Mouse (Mus musculus): ENCODE measurements around the gene Itga6. TPM values are rescaled to one million over a fixed set of nuclear protein-coding genes. Genes with fewer than 3 reads are reported as not detected.

Gene Itga6
- total and polyA plus RNA-seq, 2 experiments from 2014 or later, result 33.8 to 69.2 TPM

DNA sequence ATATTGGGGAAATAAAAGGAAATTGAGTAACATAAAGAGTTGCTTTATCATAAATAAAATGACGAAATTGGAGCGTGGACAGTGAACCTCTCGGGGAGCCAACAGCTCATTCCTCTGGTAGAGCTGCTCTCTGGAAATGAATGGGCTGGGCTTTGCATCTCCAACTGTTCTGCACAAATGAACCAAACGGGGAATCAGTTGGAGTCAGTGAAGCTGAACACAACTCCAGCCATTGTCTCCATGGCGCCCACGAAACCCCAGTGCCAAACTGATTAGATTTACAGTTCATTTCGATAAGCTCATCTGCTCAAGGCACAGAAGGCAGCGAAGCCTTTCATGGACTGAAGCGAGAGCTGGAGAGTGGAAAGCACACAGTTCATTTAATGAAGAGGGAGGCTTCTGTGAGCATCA, 29.8 kb downstream of the Itga6 start:
- H3K27ac ChIP-seq (ENCODE audit: low read depth), result no peak overlapping the region
- H3K4me2 ChIP-seq (ENCODE audit: low read depth, low read length), result no peak overlapping the region
- no peak for TF ChIP-seq EP300 (IDR thresholded peaks at IDR 0.05; ENCODE audit: low read depth)
- TF ChIP-seq CTCF (IDR thresholded peaks at IDR 0.05; ENCODE audit: low read depth), result no peak
- H3K4me3 ChIP-seq (ENCODE audit: low read depth, low read length), result no peak overlapping the region
- no peaks in the 10 kb centered on the region for H3K27me3 ChIP-seq (ENCODE audit: control insufficient read depth, insufficient read depth, low read length)
- no peak overlapping the region for H3K9ac ChIP-seq (replicated peaks; ENCODE audit: low read depth, low read length)
- 0 out of 2 replicates have a peak, but pooled peaks cover 7% of the 10 kb centered on the region for H3K4me1 ChIP-seq (ENCODE audit: control insufficient read depth, insufficient read depth)
- H3K36me3 ChIP-seq (replicated peaks; ENCODE audit: control insufficient read depth, insufficient read depth, low read length), result no peaks in the 10 kb centered on the region
- WGBS, result 64% methylated on average over 9 of the region's 9 CpGs
- H3K9me3 ChIP-seq (replicated peaks; ENCODE audit: control insufficient read depth, low read length), result no peaks in the 10 kb centered on the region
- no peak for ATAC-seq (ENCODE audit: insufficient read depth, low read depth)
- no peak for DNase-seq (ENCODE audit: low spot score)

DNA sequence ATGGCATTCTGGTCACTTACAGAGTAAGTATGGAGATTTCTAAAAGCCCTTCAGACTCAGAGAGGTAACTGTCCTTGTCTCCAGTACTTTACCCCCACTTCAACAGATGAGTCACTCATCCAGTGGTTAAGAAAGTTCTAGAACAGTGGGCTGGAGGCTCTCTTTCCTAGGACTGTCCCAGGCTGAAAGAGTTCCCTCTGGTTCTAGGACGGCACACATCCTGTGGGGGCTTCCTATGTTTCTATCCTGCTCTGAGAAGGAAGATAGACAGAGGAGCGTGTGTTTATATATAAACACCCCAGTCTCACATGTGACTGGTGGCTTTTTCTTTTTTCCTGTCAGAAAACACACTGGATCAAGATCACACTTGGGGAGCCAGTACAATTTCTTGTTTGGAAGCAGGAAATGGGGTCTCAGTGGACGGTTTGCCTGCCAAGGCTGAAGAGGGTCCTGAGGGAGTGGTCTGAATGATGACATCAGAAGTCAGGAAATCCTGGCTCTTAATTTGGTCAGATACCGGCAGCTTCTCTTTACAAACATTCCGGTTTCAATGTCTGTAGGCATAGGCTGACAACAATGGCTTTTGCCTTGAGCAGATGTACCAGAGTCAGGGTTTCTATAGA, 34.0 kb downstream of the Itga6 start:
- TF ChIP-seq EP300 (IDR thresholded peaks at IDR 0.05; ENCODE audit: low read depth) (0 out of 2 replicates have a peak, but pooled peaks have one; percentile 24), CTCF (IDR thresholded peaks at IDR 0.05; ENCODE audit: low read depth) (no peak)
- no peak overlapping the region for H3K9ac ChIP-seq (replicated peaks; ENCODE audit: low read depth, low read length)
- peak overlapping the region; percentile 70 for H3K27ac ChIP-seq (ENCODE audit: low read depth)
- no peaks in the 10 kb centered on the region for H3K9me3 ChIP-seq (replicated peaks; ENCODE audit: control insufficient read depth, low read length)
- 0 out of 2 replicates have a peak, but pooled peaks cover 6% of the 10 kb centered on the region for H3K4me1 ChIP-seq (ENCODE audit: control insufficient read depth, insufficient read depth)
- DNase-seq (ENCODE audit: low spot score), result peak; percentile 49
- H3K27me3 ChIP-seq (ENCODE audit: control insufficient read depth, insufficient read depth, low read length), result no peaks in the 10 kb centered on the region
- no peak overlapping the region for H3K4me3 ChIP-seq (ENCODE audit: low read depth, low read length)
- WGBS, result 49% methylated on average over 5 of the region's 5 CpGs
- no peaks in the 10 kb centered on the region for H3K36me3 ChIP-seq (replicated peaks; ENCODE audit: control insufficient read depth, insufficient read depth, low read length)
- ATAC-seq (ENCODE audit: insufficient read depth, low read depth), result peak; percentile 68
- no peak overlapping the region for H3K4me2 ChIP-seq (ENCODE audit: low read depth, low read length)

DNA sequence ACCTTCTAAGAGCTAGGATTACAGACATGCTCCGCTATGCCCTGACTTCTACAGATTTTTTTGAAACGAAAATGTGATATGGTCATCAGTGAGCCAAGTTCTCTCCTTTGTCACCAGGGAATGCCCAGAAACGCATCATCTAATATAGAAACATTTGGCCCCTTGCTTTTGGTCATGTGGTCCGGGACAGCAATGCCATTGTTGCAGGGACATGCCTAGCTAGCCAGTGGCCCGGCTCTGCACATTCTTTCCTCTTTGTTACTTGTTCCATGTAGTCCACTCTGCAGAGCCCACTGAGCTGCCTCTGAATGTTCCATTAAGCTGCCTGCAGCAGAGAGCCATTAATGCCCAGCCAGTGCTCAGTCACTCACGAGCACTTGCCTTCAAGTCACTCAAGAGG, 34.6 kb downstream of the Itga6 start:
- ATAC-seq (ENCODE audit: insufficient read depth, low read depth) (no peak), DNase-seq (ENCODE audit: low spot score) (no peak)
- TF ChIP-seq EP300 (IDR thresholded peaks at IDR 0.05; ENCODE audit: low read depth), result no peak
- TF ChIP-seq CTCF (IDR thresholded peaks at IDR 0.05; ENCODE audit: low read depth), result no peak
- Histone ChIP-seq H3K4me2 (ENCODE audit: low read depth, low read length) (no peak overlapping the region), H3K27me3 (ENCODE audit: control insufficient read depth, insufficient read depth, low read length) (no peaks in the 10 kb centered on the region), H3K9me3 (replicated peaks; ENCODE audit: control insufficient read depth, low read length) (no peaks in the 10 kb centered on the region), H3K4me1 (ENCODE audit: control insufficient read depth, insufficient read depth) (0 out of 2 replicates have a peak, but pooled peaks cover 6% of the 10 kb centered on the region), H3K9ac (replicated peaks; ENCODE audit: low read depth, low read length) (no peak overlapping the region), H3K4me3 (ENCODE audit: low read depth, low read length) (no peak overlapping the region), H3K27ac (ENCODE audit: low read depth) (peak overlapping the region; percentile 34; the same call in 1 of the 2 replicates), H3K36me3 (replicated peaks; ENCODE audit: control insufficient read depth, insufficient read depth, low read length) (no peaks in the 10 kb centered on the region)
- WGBS, result 58% methylated on average over 6 of the region's 6 CpGs

DNA sequence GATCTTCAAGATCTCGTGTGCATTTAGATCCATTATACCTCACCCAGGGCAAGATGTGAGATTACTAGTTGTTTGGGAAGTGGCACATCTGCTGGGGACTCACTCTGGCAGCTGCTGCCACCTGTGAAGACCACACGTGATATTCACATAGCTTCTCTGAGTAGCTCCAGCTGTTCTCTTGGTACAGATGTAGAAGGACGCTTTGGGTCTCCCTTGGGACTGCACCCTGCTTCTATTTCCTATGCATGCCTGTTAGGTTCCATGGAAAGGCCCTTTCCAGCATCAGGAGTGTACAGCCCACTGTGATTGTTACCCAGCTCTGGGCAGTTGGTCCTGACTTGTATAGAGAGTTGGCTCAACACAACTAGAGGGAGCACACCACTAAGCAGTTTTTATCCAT, 39.8 kb downstream of the Itga6 start:
- no peak for TF ChIP-seq CTCF (IDR thresholded peaks at IDR 0.05; ENCODE audit: low read depth)
- TF ChIP-seq EP300 (IDR thresholded peaks at IDR 0.05; ENCODE audit: low read depth), result no peak
- DNase-seq (ENCODE audit: low spot score) (no peak), ATAC-seq (ENCODE audit: insufficient read depth, low read depth) (no peak)
- Histone ChIP-seq H3K4me2 (ENCODE audit: low read depth, low read length) (no peak overlapping the region), H3K9ac (replicated peaks; ENCODE audit: low read depth, low read length) (no peak overlapping the region), H3K27me3 (ENCODE audit: control insufficient read depth, insufficient read depth, low read length) (no peaks in the 10 kb centered on the region), H3K9me3 (replicated peaks; ENCODE audit: control insufficient read depth, low read length) (no peaks in the 10 kb centered on the region), H3K36me3 (replicated peaks; ENCODE audit: control insufficient read depth, insufficient read depth, low read length) (no peaks in the 10 kb centered on the region), H3K27ac (ENCODE audit: low read depth) (no peak overlapping the region), H3K4me1 (ENCODE audit: control insufficient read depth, insufficient read depth) (peaks cover 15% of the 10 kb centered on the region), H3K4me3 (ENCODE audit: low read depth, low read length) (no peak overlapping the region)
- 74% methylated on average over 3 of the region's 3 CpGs for WGBS

DNA sequence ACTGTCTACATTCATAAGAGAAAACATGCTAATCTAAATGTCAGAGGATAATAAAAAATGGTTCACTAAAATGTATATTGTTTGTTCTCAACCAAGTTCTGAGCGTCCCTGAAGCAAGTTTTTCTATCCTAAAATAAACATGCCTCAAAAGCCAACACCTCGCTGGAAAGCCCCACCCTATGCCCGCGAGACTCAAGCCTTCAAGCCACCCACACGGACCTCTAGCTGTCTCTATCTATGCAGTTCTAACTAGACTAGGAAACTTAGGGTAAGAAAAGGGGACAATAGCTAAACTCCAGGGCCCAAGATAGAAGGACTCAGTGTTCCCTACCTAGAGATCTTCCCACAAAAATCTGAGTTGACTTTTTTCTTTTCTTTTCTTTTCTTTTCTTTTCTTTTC, 40.6 kb downstream of the Itga6 start:
- TF ChIP-seq EP300 (IDR thresholded peaks at IDR 0.05; ENCODE audit: low read depth) (no peak), CTCF (IDR thresholded peaks at IDR 0.05; ENCODE audit: low read depth) (no peak)
- no peak overlapping the region for H3K27ac ChIP-seq (ENCODE audit: low read depth)
- no peak overlapping the region for H3K4me3 ChIP-seq (ENCODE audit: low read depth, low read length)
- peak overlapping the region; percentile 80; the same call in 1 of the 2 replicates for H3K4me2 ChIP-seq (ENCODE audit: low read depth, low read length)
- 47% methylated on average over 5 of the region's 5 CpGs for WGBS
- DNase-seq (ENCODE audit: low spot score), result no peak
- H3K4me1 ChIP-seq (ENCODE audit: control insufficient read depth, insufficient read depth), result peaks cover 14% of the 10 kb centered on the region
- H3K9me3 ChIP-seq (replicated peaks; ENCODE audit: control insufficient read depth, low read length), result no peaks in the 10 kb centered on the region
- no peaks in the 10 kb centered on the region for H3K36me3 ChIP-seq (replicated peaks; ENCODE audit: control insufficient read depth, insufficient read depth, low read length)
- ATAC-seq (ENCODE audit: insufficient read depth, low read depth), result no peak
- H3K9ac ChIP-seq (replicated peaks; ENCODE audit: low read depth, low read length), result no peak overlapping the region
- H3K27me3 ChIP-seq (ENCODE audit: control insufficient read depth, insufficient read depth, low read length), result no peaks in the 10 kb centered on the region

All from heart, postnatal 0 days (tissue).